Mouse (Mus musculus): Measurements from ENCODE around the gene Fxn.

Fxn gene

GRCm38 (mm10) chr19:24280601-24281228, at the start of gene Fxn:
Gene Fxn (minus strand): TSS chr19:24280605.
- peak in 1 of 2 experiments; percentile 35 for DNase-seq

- no peak for DNase-seq
These were observed 47.5 kb upstream of the Fxn start for GRCm38 (mm10) chr19:24327921-24328320.

GRCm38 (mm10) chr19:24326969-24327368, 46.6 kb upstream of the Fxn start:
- DNase-seq = no peak

GRCm38 (mm10) chr19:24325692-24326091, 45.3 kb upstream of the Fxn start:
- no peak for DNase-seq

- DNase-seq = no peak
These were observed 43.6 kb upstream of the Fxn start for GRCm38 (mm10) chr19:24323841-24324613.

GRCm38 (mm10) chr19:24321900-24322311, 41.5 kb upstream of the Fxn start:
- no peak for DNase-seq

- no peak for DNase-seq
These were observed 41.0 kb upstream of the Fxn start for GRCm38 (mm10) chr19:24321211-24321899.

GRCm38 (mm10) chr19:24318172-24318571, 37.8 kb upstream of the Fxn start:
- no peak for DNase-seq

- DNase-seq = no peak
These were observed 37.3 kb upstream of the Fxn start for GRCm38 (mm10) chr19:24317731-24318130.

GRCm38 (mm10) chr19:24317038-24317591, 36.7 kb upstream of the Fxn start:
- DNase-seq = peak; percentile 40 to 64

GRCm38 (mm10) chr19:24316060-24316725, 35.8 kb upstream of the Fxn start:
- no peak for DNase-seq

- DNase-seq = no peak
These were observed 34.8 kb upstream of the Fxn start for GRCm38 (mm10) chr19:24315234-24315633.

- DNase-seq = peak; percentile 69
These were observed 34.3 kb upstream of the Fxn start for GRCm38 (mm10) chr19:24314676-24315075.

- peak; percentile 66 to 77 for DNase-seq
These were observed 32.3 kb upstream of the Fxn start for GRCm38 (mm10) chr19:24312556-24313342.

GRCm38 (mm10) chr19:24312046-24312445, 31.6 kb upstream of the Fxn start:
- no peak for DNase-seq

- DNase-seq = peak; percentile 64 to 70
These were observed 27.9 kb upstream of the Fxn start for GRCm38 (mm10) chr19:24308305-24308705.

- DNase-seq = peak; percentile 39 to 40
These were observed 27.1 kb upstream of the Fxn start for GRCm38 (mm10) chr19:24307271-24308221.

GRCm38 (mm10) chr19:24306351-24306750, 25.9 kb upstream of the Fxn start:
- DNase-seq = no peak

- no peak for DNase-seq
These were observed 21.8 kb upstream of the Fxn start for GRCm38 (mm10) chr19:24302198-24302597.

GRCm38 (mm10) chr19:24301768-24302148, 21.4 kb upstream of the Fxn start:
- DNase-seq = no peak
